Mouse (Mus musculus): ENCODE measurements around the gene Pik3r6. TPM values are rescaled to one million over a fixed set of nuclear protein-coding genes. Genes with fewer than 3 reads are reported as not detected.

Gene Pik3r6
- polyA plus RNA-seq, 1 experiment = 0.05 TPM

DNA sequence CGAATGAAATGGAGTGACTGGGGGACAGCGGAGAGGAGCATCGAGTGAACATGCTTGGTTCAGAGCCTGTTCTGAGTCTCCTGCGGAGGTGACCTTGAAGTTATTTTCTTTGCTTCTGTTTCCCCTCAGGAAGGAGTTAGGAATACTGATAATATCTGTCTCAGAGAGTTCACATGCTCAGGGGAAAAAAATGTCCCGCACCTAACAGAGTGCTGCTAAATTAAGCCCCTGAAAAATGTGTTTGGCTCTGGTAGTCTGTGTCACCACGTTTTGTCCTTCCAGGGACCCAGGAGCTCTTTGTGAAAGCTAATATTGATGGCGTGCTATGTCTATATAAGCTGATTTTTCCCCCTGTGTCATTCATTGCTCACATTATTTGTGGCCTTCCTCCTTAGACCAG is 42.4 kb downstream of the Pik3r6 start:
- TF ChIP-seq MYOD1 (IDR thresholded peaks at IDR 0.05; ENCODE audit: control insufficient read depth in 1 of 3, insufficient read length in 2 of 3, low read depth in 2 of 3) = no peak
- TF ChIP-seq SRF (IDR thresholded peaks at IDR 0.05; ENCODE audit: control insufficient read depth, insufficient read length, low read depth) = no peak
- no peak for TF ChIP-seq REST (IDR thresholded peaks at IDR 0.05; ENCODE audit: insufficient read depth, insufficient read length)
- TF ChIP-seq MYOG (IDR thresholded peaks at IDR 0.05; ENCODE audit: control insufficient read depth in 1 of 3, insufficient read depth in 1 of 3, insufficient read length in 2 of 3, low read depth in 2 of 3) = no peak
- TF ChIP-seq E2F4 (IDR thresholded peaks at IDR 0.05; ENCODE audit: insufficient read depth) = no peak
- no peak for TF ChIP-seq CEBPB (IDR thresholded peaks at IDR 0.05; ENCODE audit: insufficient read depth, poor library complexity, severe bottlenecking)
- no peak for TF ChIP-seq TCF3 (IDR thresholded peaks at IDR 0.05; ENCODE audit: insufficient read length, low read depth)
- Histone ChIP-seq H3K27me3 (ENCODE audit: control insufficient read depth, insufficient read depth, insufficient read length) (peaks cover 18% of the 10 kb centered on the region), H3K36me3 (ENCODE audit: control insufficient read depth, insufficient read depth) (no peaks in the 10 kb centered on the region), H3K4me3 (no peak overlapping the region), H3K79me2 (ENCODE audit: control insufficient read depth, insufficient read depth) (no peaks in the 10 kb centered on the region), H3K4me2 (ENCODE audit: low read depth) (no peak overlapping the region), H3ac (ENCODE audit: control insufficient read depth, insufficient read length) (no peak overlapping the region)

DNA sequence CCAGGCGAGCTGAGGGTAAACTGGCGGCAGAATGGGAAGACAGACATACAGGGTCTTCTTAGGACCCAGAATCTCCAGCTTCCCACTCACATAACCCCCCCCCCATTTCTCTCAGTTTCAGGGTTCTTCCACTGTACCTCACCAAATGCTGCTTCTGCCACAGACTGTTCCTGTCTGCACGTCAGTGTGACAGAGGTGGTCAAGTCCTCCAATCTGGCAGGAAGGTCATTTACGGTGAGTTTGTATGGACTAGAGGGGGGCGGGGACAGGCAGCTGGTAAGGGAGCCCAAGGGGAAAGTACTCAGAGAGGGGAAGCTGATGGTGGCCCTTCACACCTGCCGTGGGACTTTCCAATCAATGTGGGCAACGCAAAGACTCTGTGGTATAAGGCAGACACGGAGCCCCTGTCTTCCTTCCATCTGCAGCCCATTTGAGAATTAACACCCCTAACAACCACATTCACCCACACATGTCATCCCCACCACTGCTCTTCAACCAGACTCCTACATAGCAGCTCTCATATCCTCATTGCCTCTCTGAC is 42.9 kb downstream of the Pik3r6 start:
- Histone ChIP-seq H3K4me3 (no peak overlapping the region), H3K79me2 (ENCODE audit: control insufficient read depth, insufficient read depth) (no peaks in the 10 kb centered on the region), H3K4me2 (ENCODE audit: low read depth) (no peak overlapping the region), H3K36me3 (ENCODE audit: control insufficient read depth, insufficient read depth) (no peaks in the 10 kb centered on the region), H3ac (ENCODE audit: control insufficient read depth, insufficient read length) (no peak overlapping the region), H3K27me3 (ENCODE audit: control insufficient read depth, insufficient read depth, insufficient read length) (peaks cover 24% of the 10 kb centered on the region)
- TF ChIP-seq TCF3 (IDR thresholded peaks at IDR 0.05; ENCODE audit: insufficient read length, low read depth) (no peak), POLR2A (IDR thresholded peaks at IDR 0.05; ENCODE audit: insufficient read length, low read depth) (no peak), MYOG (IDR thresholded peaks at IDR 0.05; ENCODE audit: control insufficient read depth in 1 of 3, insufficient read depth in 1 of 3, insufficient read length in 2 of 3, low read depth in 2 of 3) (no peak), SRF (IDR thresholded peaks at IDR 0.05; ENCODE audit: control insufficient read depth, insufficient read length, low read depth) (no peak), POLR2AphosphoS2 (IDR thresholded peaks at IDR 0.05; ENCODE audit: insufficient read length, low read depth) (no peak), USF1 (IDR thresholded peaks at IDR 0.05; ENCODE audit: low read depth) (no peak), CEBPB (IDR thresholded peaks at IDR 0.05; ENCODE audit: insufficient read depth, poor library complexity, severe bottlenecking) (no peak), REST (IDR thresholded peaks at IDR 0.05; ENCODE audit: insufficient read depth, insufficient read length) (no peak), E2F4 (IDR thresholded peaks at IDR 0.05; ENCODE audit: insufficient read depth) (no peak), TCF12 (IDR thresholded peaks at IDR 0.05; ENCODE audit: insufficient read depth, poor library complexity, severe bottlenecking) (no peak), MYOD1 (IDR thresholded peaks at IDR 0.05; ENCODE audit: control insufficient read depth in 1 of 3, insufficient read length in 2 of 3, low read depth in 2 of 3) (no peak)

DNA sequence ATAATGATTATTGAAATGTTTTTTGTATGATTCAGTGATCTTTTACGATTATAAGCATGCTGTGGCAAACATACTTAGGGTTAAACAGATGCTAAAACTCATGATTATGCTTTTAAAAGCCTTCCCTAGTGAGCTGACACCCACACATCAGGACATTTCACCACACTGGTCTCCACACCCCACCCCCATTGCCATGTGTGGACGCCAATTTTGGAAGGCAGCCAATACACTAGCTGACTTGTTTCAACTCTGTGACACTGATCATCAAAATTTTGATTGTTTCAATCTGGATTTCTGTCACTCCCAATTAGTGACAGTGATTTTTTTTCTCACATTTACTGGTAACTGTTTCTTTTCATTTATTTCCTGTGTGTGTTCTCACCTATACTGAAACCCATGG is 44.7 kb downstream of the Pik3r6 start:
- no peak overlapping the region for H3K4me3 ChIP-seq
- H3K79me2 ChIP-seq (ENCODE audit: control insufficient read depth, insufficient read depth) = no peaks in the 10 kb centered on the region
- H3ac ChIP-seq (ENCODE audit: control insufficient read depth, insufficient read length) = no peak overlapping the region
- TF ChIP-seq POLR2A (IDR thresholded peaks at IDR 0.05; ENCODE audit: insufficient read length, low read depth) = no peak
- TF ChIP-seq TCF3 (IDR thresholded peaks at IDR 0.05; ENCODE audit: insufficient read length, low read depth) = no peak
- TF ChIP-seq MYOG (IDR thresholded peaks at IDR 0.05; ENCODE audit: control insufficient read depth in 1 of 3, insufficient read depth in 1 of 3, insufficient read length in 2 of 3, low read depth in 2 of 3) = no peak
- no peak for TF ChIP-seq USF1 (IDR thresholded peaks at IDR 0.05; ENCODE audit: low read depth)
- no peak for TF ChIP-seq CEBPB (IDR thresholded peaks at IDR 0.05; ENCODE audit: insufficient read depth, poor library complexity, severe bottlenecking)
- no peak for TF ChIP-seq E2F4 (IDR thresholded peaks at IDR 0.05; ENCODE audit: insufficient read depth)
- no peak for TF ChIP-seq TCF12 (IDR thresholded peaks at IDR 0.05; ENCODE audit: insufficient read depth, poor library complexity, severe bottlenecking)
- TF ChIP-seq REST (IDR thresholded peaks at IDR 0.05; ENCODE audit: insufficient read depth, insufficient read length) = no peak
- TF ChIP-seq POLR2AphosphoS2 (IDR thresholded peaks at IDR 0.05; ENCODE audit: insufficient read length, low read depth) = no peak
- no peak for TF ChIP-seq MAX (IDR thresholded peaks at IDR 0.05; ENCODE audit: low read depth)
- TF ChIP-seq MYOD1 (IDR thresholded peaks at IDR 0.05; ENCODE audit: control insufficient read depth in 1 of 3, insufficient read length in 2 of 3, low read depth in 2 of 3) = no peak
- TF ChIP-seq SRF (IDR thresholded peaks at IDR 0.05; ENCODE audit: control insufficient read depth, insufficient read length, low read depth) = no peak
- no peak overlapping the region for H3K4me2 ChIP-seq (ENCODE audit: low read depth)
- H3K27me3 ChIP-seq (ENCODE audit: control insufficient read depth, insufficient read depth, insufficient read length) = peaks cover 28% of the 10 kb centered on the region
- H3K36me3 ChIP-seq (ENCODE audit: control insufficient read depth, insufficient read depth) = no peaks in the 10 kb centered on the region

DNA sequence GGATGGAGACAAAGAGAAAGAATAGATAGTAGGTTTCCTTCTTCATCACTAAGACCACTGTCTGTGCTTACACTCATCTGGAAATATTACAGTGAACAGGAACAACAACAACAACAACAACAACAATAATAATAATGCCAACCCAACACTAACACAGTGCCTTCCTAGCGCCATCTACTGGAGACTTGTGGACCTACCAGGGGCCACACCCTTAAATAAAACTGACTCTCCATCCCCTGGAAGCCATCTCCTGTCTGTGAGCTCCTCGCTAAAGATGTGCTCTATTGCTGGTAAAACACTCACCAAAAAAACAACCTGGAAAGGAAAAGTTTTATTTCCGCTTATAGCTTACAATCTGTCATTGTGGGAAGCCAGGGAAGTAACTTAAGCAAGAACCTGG is 46.8 kb downstream of the Pik3r6 start:
- Histone ChIP-seq H3K4me2 (ENCODE audit: low read depth) (no peak overlapping the region), H3K27me3 (ENCODE audit: control insufficient read depth, insufficient read depth, insufficient read length) (peaks cover 18% of the 10 kb centered on the region), H3ac (ENCODE audit: control insufficient read depth, insufficient read length) (no peak overlapping the region), H3K4me3 (no peak overlapping the region), H3K36me3 (ENCODE audit: control insufficient read depth, insufficient read depth) (no peaks in the 10 kb centered on the region), H3K79me2 (ENCODE audit: control insufficient read depth, insufficient read depth) (no peaks in the 10 kb centered on the region)
- TF ChIP-seq TCF12 (IDR thresholded peaks at IDR 0.05; ENCODE audit: insufficient read depth, poor library complexity, severe bottlenecking) (no peak), SRF (IDR thresholded peaks at IDR 0.05; ENCODE audit: control insufficient read depth, insufficient read length, low read depth) (no peak), POLR2A (IDR thresholded peaks at IDR 0.05; ENCODE audit: insufficient read length, low read depth) (no peak), USF1 (IDR thresholded peaks at IDR 0.05; ENCODE audit: low read depth) (no peak), CEBPB (IDR thresholded peaks at IDR 0.05; ENCODE audit: insufficient read depth, poor library complexity, severe bottlenecking) (no peak), MYOG (IDR thresholded peaks at IDR 0.05; ENCODE audit: control insufficient read depth in 1 of 3, insufficient read depth in 1 of 3, insufficient read length in 2 of 3, low read depth in 2 of 3) (no peak), MYOD1 (IDR thresholded peaks at IDR 0.05; ENCODE audit: control insufficient read depth in 1 of 3, insufficient read length in 2 of 3, low read depth in 2 of 3) (no peak), REST (IDR thresholded peaks at IDR 0.05; ENCODE audit: insufficient read depth, insufficient read length) (no peak), MAX (IDR thresholded peaks at IDR 0.05; ENCODE audit: low read depth) (no peak), TCF3 (IDR thresholded peaks at IDR 0.05; ENCODE audit: insufficient read length, low read depth) (no peak), POLR2AphosphoS2 (IDR thresholded peaks at IDR 0.05; ENCODE audit: insufficient read length, low read depth) (no peak), E2F4 (IDR thresholded peaks at IDR 0.05; ENCODE audit: insufficient read depth) (no peak)
